Mouse (Mus musculus): Measurements from ENCODE around the gene Scnn1a. TPM values are rescaled to one million over a fixed set of nuclear protein-coding genes. Genes with fewer than 3 reads are reported as not detected.
A peak's percentile ranks its signal among the peaks of the same experiment; 100 is the strongest.

Gene Scnn1a
- polyA plus RNA-seq, 2 experiments = 1.9 to 2.5 TPM

GRCm38 (mm10) chr6:125365522-125365921 lies 45.1 kb downstream of the Scnn1a start:
- no peak for DNase-seq (ENCODE audit: low spot score)
- 82% methylated on average over 5 of the region's 5 CpGs for WGBS
- H3K27me3 ChIP-seq (ENCODE audit: control insufficient read depth, insufficient read depth, low read length) = no peaks in the 10 kb centered on the region; the same call in 1 of the 2 replicates
- no peak overlapping the region for H3K4me2 ChIP-seq (replicated peaks; ENCODE audit: low read depth, low read length, severe bottlenecking)
- TF ChIP-seq POLR2A (IDR thresholded peaks at IDR 0.05; ENCODE audit: borderline replicate concordance, extremely low read depth, insufficient read depth, insufficient read length) = no peak
- ATAC-seq (ENCODE audit: low FRiP score, low read depth) = no peak
- H3K36me3 ChIP-seq (ENCODE audit: control insufficient read depth, insufficient read depth, low read length) = peaks cover 22% of the 10 kb centered on the region
- H3K4me1 ChIP-seq (ENCODE audit: control insufficient read depth, insufficient read depth, low read length) = 0 out of 2 replicates have a peak, but pooled peaks cover 7% of the 10 kb centered on the region
- no peak overlapping the region for H3K27ac ChIP-seq (replicated peaks; ENCODE audit: low read depth, low read length)
- H3K4me3 ChIP-seq (replicated peaks; ENCODE audit: low read length) = no peak overlapping the region
- no peak overlapping the region for H3K9ac ChIP-seq (ENCODE audit: low read depth, low read length, severe bottlenecking)
- no peaks in the 10 kb centered on the region for H3K9me3 ChIP-seq (ENCODE audit: control insufficient read depth, low read length)

GRCm38 (mm10) chr6:125366133-125366532 lies 45.7 kb downstream of the Scnn1a start:
- Histone ChIP-seq H3K4me1 (ENCODE audit: control insufficient read depth, insufficient read depth, low read length) (0 out of 2 replicates have a peak, but pooled peaks cover 7% of the 10 kb centered on the region), H3K27me3 (ENCODE audit: control insufficient read depth, insufficient read depth, low read length) (no peaks in the 10 kb centered on the region; the same call in 1 of the 2 replicates), H3K4me2 (replicated peaks; ENCODE audit: low read depth, low read length, severe bottlenecking) (no peak overlapping the region), H3K4me3 (replicated peaks; ENCODE audit: low read length) (no peak overlapping the region), H3K9ac (ENCODE audit: low read depth, low read length, severe bottlenecking) (no peak overlapping the region), H3K9me3 (ENCODE audit: control insufficient read depth, low read length) (no peaks in the 10 kb centered on the region), H3K36me3 (ENCODE audit: control insufficient read depth, insufficient read depth, low read length) (peaks cover 16% of the 10 kb centered on the region), H3K27ac (replicated peaks; ENCODE audit: low read depth, low read length) (no peak overlapping the region)
- ATAC-seq (ENCODE audit: low FRiP score, low read depth) (no peak), DNase-seq (ENCODE audit: low spot score) (no peak)
- WGBS = 71% methylated on average over 1 of the region's 1 CpGs
- no peak for TF ChIP-seq POLR2A (IDR thresholded peaks at IDR 0.05; ENCODE audit: borderline replicate concordance, extremely low read depth, insufficient read depth, insufficient read length)

- DNase-seq (ENCODE audit: low spot score) = peak; percentile 59
- H3K9me3 ChIP-seq (ENCODE audit: control insufficient read depth, low read length) = no peaks in the 10 kb centered on the region
- H3K9ac ChIP-seq (ENCODE audit: low read depth, low read length, severe bottlenecking) = no peak overlapping the region
- H3K4me3 ChIP-seq (replicated peaks; ENCODE audit: low read length) = no peak overlapping the region
- H3K27ac ChIP-seq (replicated peaks; ENCODE audit: low read depth, low read length) = no peak overlapping the region
- H3K36me3 ChIP-seq (ENCODE audit: control insufficient read depth, insufficient read depth, low read length) = no peaks in the 10 kb centered on the region
- no peak for TF ChIP-seq POLR2A (IDR thresholded peaks at IDR 0.05; ENCODE audit: borderline replicate concordance, extremely low read depth, insufficient read depth, insufficient read length)
- peak; percentile 28; the same call in 1 of the 2 replicates for ATAC-seq (ENCODE audit: low FRiP score, low read depth)
- H3K27me3 ChIP-seq (ENCODE audit: control insufficient read depth, insufficient read depth, low read length) = no peaks in the 10 kb centered on the region
- 0 out of 2 replicates have a peak, but pooled peaks cover 7% of the 10 kb centered on the region for H3K4me1 ChIP-seq (ENCODE audit: control insufficient read depth, insufficient read depth, low read length)
- H3K4me2 ChIP-seq (replicated peaks; ENCODE audit: low read depth, low read length, severe bottlenecking) = no peak overlapping the region
- 55% methylated on average over 4 of the region's 4 CpGs for WGBS
Observed at GRCm38 (mm10) chr6:125367758-125368371, 47.4 kb downstream of the Scnn1a start.

- Histone ChIP-seq H3K9ac (ENCODE audit: low read depth, low read length, severe bottlenecking) (no peak overlapping the region), H3K9me3 (ENCODE audit: control insufficient read depth, low read length) (no peaks in the 10 kb centered on the region), H3K27me3 (ENCODE audit: control insufficient read depth, insufficient read depth, low read length) (peaks cover 38% of the 10 kb centered on the region), H3K4me3 (replicated peaks; ENCODE audit: low read length) (no peak overlapping the region), H3K4me1 (ENCODE audit: control insufficient read depth, insufficient read depth, low read length) (peaks cover 15% of the 10 kb centered on the region), H3K27ac (replicated peaks; ENCODE audit: low read depth, low read length) (no peak overlapping the region), H3K36me3 (ENCODE audit: control insufficient read depth, insufficient read depth, low read length) (no peaks in the 10 kb centered on the region), H3K4me2 (replicated peaks; ENCODE audit: low read depth, low read length, severe bottlenecking) (no peak overlapping the region)
- 54% methylated on average over 6 of the region's 6 CpGs for WGBS
- ATAC-seq (ENCODE audit: low FRiP score, low read depth) (no peak), DNase-seq (ENCODE audit: low spot score) (no peak)
- TF ChIP-seq POLR2A (IDR thresholded peaks at IDR 0.05; ENCODE audit: borderline replicate concordance, extremely low read depth, insufficient read depth, insufficient read length) = no peak
Observed at GRCm38 (mm10) chr6:125377042-125377441, 56.6 kb downstream of the Scnn1a start.

GRCm38 (mm10) chr6:125377582-125378451 lies 57.4 kb downstream of the Scnn1a start:
- peaks cover 15% of the 10 kb centered on the region for H3K4me1 ChIP-seq (ENCODE audit: control insufficient read depth, insufficient read depth, low read length)
- H3K27me3 ChIP-seq (ENCODE audit: control insufficient read depth, insufficient read depth, low read length) = peaks cover 38% of the 10 kb centered on the region
- H3K4me3 ChIP-seq (replicated peaks; ENCODE audit: low read length) = no peak overlapping the region
- H3K9ac ChIP-seq (ENCODE audit: low read depth, low read length, severe bottlenecking) = no peak overlapping the region
- TF ChIP-seq POLR2A (IDR thresholded peaks at IDR 0.05; ENCODE audit: borderline replicate concordance, extremely low read depth, insufficient read depth, insufficient read length) = no peak
- H3K9me3 ChIP-seq (ENCODE audit: control insufficient read depth, low read length) = no peaks in the 10 kb centered on the region
- H3K4me2 ChIP-seq (replicated peaks; ENCODE audit: low read depth, low read length, severe bottlenecking) = no peak overlapping the region
- ATAC-seq (ENCODE audit: low FRiP score, low read depth) (no peak), DNase-seq (ENCODE audit: low spot score) (peak; percentile 33)
- no peaks in the 10 kb centered on the region for H3K36me3 ChIP-seq (ENCODE audit: control insufficient read depth, insufficient read depth, low read length)
- no peak overlapping the region for H3K27ac ChIP-seq (replicated peaks; ENCODE audit: low read depth, low read length)
- WGBS = 40% methylated on average over 15 of the region's 16 CpGs
